Mouse (Mus musculus): Measurements from ENCODE around the gene Traf7. TPM values are rescaled to one million over a fixed set of nuclear protein-coding genes. Genes with fewer than 3 reads are reported as not detected.

Traf7 gene
- polyA plus RNA-seq, 1 experiment from 2014 or later, result 59.4 TPM

GRCm38 (mm10) chr17:24478663-24479380, 48.9 kb downstream of the Traf7 start, which contains the start of gene Mlst8:
TSS of gene Mlst8 (minus strand) at chr17:24479078.
- H3K4me3 ChIP-seq (replicated peaks; ENCODE audit: low read depth, low read length), result peak within 1 kb of the TSS; percentile 63
- H3K36me3 ChIP-seq (ENCODE audit: insufficient read depth, low read length), result peaks cover 29% of the 10 kb centered on the region
- under 1% methylated on average over 48 of the region's 48 CpGs for WGBS
- peak; percentile 98 for DNase-seq (ENCODE audit: low spot score)
- peak within 1 kb of the TSS; percentile 69 for H3K9ac ChIP-seq (ENCODE audit: low read depth, low read length)
- no peaks in the 10 kb centered on the region for H3K9me3 ChIP-seq (replicated peaks; ENCODE audit: low read length)
- peak within 1 kb of the TSS; percentile 83 for H3K27ac ChIP-seq
- H3K4me1 ChIP-seq (replicated peaks; ENCODE audit: insufficient read depth, low read length), result peaks cover 7% of the 10 kb centered on the region
- peak within 1 kb of the TSS; percentile 73 for H3K4me2 ChIP-seq (ENCODE audit: low read length)
- no peaks in the 10 kb centered on the region for H3K27me3 ChIP-seq (ENCODE audit: insufficient read depth, low read length)
- peak; percentile 89 for ATAC-seq (replicated peaks; ENCODE audit: low FRiP score, low read depth)
- peak; percentile 91 for TF ChIP-seq CTCF (IDR thresholded peaks at IDR 0.05; ENCODE audit: low read depth)

GRCm38 (mm10) chr17:24477985-24478600, 49.6 kb downstream of the Traf7 start:
- Histone ChIP-seq H3K9ac (ENCODE audit: low read depth, low read length) (peak overlapping the region; percentile 69; the same call in 1 of the 2 replicates), H3K4me3 (replicated peaks; ENCODE audit: low read depth, low read length) (peak overlapping the region; percentile 63), H3K4me2 (ENCODE audit: low read length) (peak overlapping the region; percentile 73), H3K27me3 (ENCODE audit: insufficient read depth, low read length) (no peaks in the 10 kb centered on the region), H3K9me3 (replicated peaks; ENCODE audit: low read length) (no peaks in the 10 kb centered on the region), H3K4me1 (replicated peaks; ENCODE audit: insufficient read depth, low read length) (peaks cover 9% of the 10 kb centered on the region), H3K27ac (no peak overlapping the region), H3K36me3 (ENCODE audit: insufficient read depth, low read length) (peaks cover 29% of the 10 kb centered on the region)
- WGBS, result 44% methylated on average over 11 of the region's 11 CpGs
- TF ChIP-seq CTCF (IDR thresholded peaks at IDR 0.05; ENCODE audit: low read depth), result no peak
- no peak for ATAC-seq (replicated peaks; ENCODE audit: low FRiP score, low read depth)
- no peak for DNase-seq (ENCODE audit: low spot score)

GRCm38 (mm10) chr17:24477053-24477984, 50.4 kb downstream of the Traf7 start:
- Histone ChIP-seq H3K9me3 (replicated peaks; ENCODE audit: low read length) (no peaks in the 10 kb centered on the region), H3K4me2 (ENCODE audit: low read length) (no peak overlapping the region), H3K4me3 (replicated peaks; ENCODE audit: low read depth, low read length) (no peak overlapping the region), H3K27me3 (ENCODE audit: insufficient read depth, low read length) (no peaks in the 10 kb centered on the region), H3K4me1 (replicated peaks; ENCODE audit: insufficient read depth, low read length) (peaks cover 17% of the 10 kb centered on the region), H3K36me3 (ENCODE audit: insufficient read depth, low read length) (peaks cover 29% of the 10 kb centered on the region), H3K9ac (ENCODE audit: low read depth, low read length) (peak overlapping the region; percentile 69; the same call in 1 of the 2 replicates), H3K27ac (no peak overlapping the region)
- TF ChIP-seq CTCF (IDR thresholded peaks at IDR 0.05; ENCODE audit: low read depth), result no peak
- DNase-seq (ENCODE audit: low spot score) (no peak), ATAC-seq (replicated peaks; ENCODE audit: low FRiP score, low read depth) (no peak)
- WGBS, result 90% methylated on average over 20 of the region's 20 CpGs

GRCm38 (mm10) chr17:24476022-24476776, 51.5 kb downstream of the Traf7 start:
- H3K4me1 ChIP-seq (replicated peaks; ENCODE audit: insufficient read depth, low read length), result peaks cover 27% of the 10 kb centered on the region
- no peak overlapping the region for H3K9ac ChIP-seq (ENCODE audit: low read depth, low read length)
- no peak overlapping the region for H3K27ac ChIP-seq
- H3K4me3 ChIP-seq (replicated peaks; ENCODE audit: low read depth, low read length), result no peak overlapping the region
- no peak for TF ChIP-seq CTCF (IDR thresholded peaks at IDR 0.05; ENCODE audit: low read depth)
- no peaks in the 10 kb centered on the region for H3K27me3 ChIP-seq (ENCODE audit: insufficient read depth, low read length)
- no peak for DNase-seq (ENCODE audit: low spot score)
- ATAC-seq (replicated peaks; ENCODE audit: low FRiP score, low read depth), result no peak
- no peak overlapping the region for H3K4me2 ChIP-seq (ENCODE audit: low read length)
- no peaks in the 10 kb centered on the region for H3K9me3 ChIP-seq (replicated peaks; ENCODE audit: low read length)
- H3K36me3 ChIP-seq (ENCODE audit: insufficient read depth, low read length), result peaks cover 29% of the 10 kb centered on the region
- WGBS, result 90% methylated on average over 10 of the region's 10 CpGs

- TF ChIP-seq CTCF (IDR thresholded peaks at IDR 0.05; ENCODE audit: low read depth), result no peak
- no peaks in the 10 kb centered on the region for H3K9me3 ChIP-seq (replicated peaks; ENCODE audit: low read length)
- no peak overlapping the region for H3K4me2 ChIP-seq (ENCODE audit: low read length)
- H3K4me3 ChIP-seq (replicated peaks; ENCODE audit: low read depth, low read length), result no peak overlapping the region
- no peak overlapping the region for H3K9ac ChIP-seq (ENCODE audit: low read depth, low read length)
- H3K4me1 ChIP-seq (replicated peaks; ENCODE audit: insufficient read depth, low read length), result peaks cover 31% of the 10 kb centered on the region
- no peaks in the 10 kb centered on the region for H3K27me3 ChIP-seq (ENCODE audit: insufficient read depth, low read length)
- H3K27ac ChIP-seq, result no peak overlapping the region
- DNase-seq (ENCODE audit: low spot score) (no peak), ATAC-seq (replicated peaks; ENCODE audit: low FRiP score, low read depth) (no peak)
- 94% methylated on average over 6 of the region's 6 CpGs for WGBS
- H3K36me3 ChIP-seq (ENCODE audit: insufficient read depth, low read length), result peaks cover 29% of the 10 kb centered on the region
These were observed 52.2 kb downstream of the Traf7 start for GRCm38 (mm10) chr17:24475586-24475985.

Data from kidney, postnatal 0 days (tissue).